Mouse (Mus musculus) left cerebral cortex, postnatal 25 days (tissue): ENCODE results near the gene Tgfb1i1. TPM values are rescaled to one million over a fixed set of nuclear protein-coding genes. Genes with fewer than 3 reads are reported as not detected.

Experiments
- microRNA-seq, 2 experiments: library from miRNA; unstranded; fragments of <30 nt; microRNA quantifications; one replicate each; pipeline ENCODE4 v1.2.0; 2022
- total RNA-seq, 2 experiments: library from RNA; stranded (reverse); gene quantifications; 2 replicates each; pipeline ENCODE4 v1.2.3; 2021

The Tgfb1i1 gene
- total RNA-seq, 2 experiments from 2014 or later = 18.6 to 22.6 TPM

Small RNA genes within 50 kb of the gene (microRNA-seq; reads per million reads assigned to microRNA genes)
- 2.0 to 3.0 reads per million in 2 experiments for gene Mir3103

Other genes with a start within 250 kb of the Tgfb1i1 start
- 1 to 10 TPM; 1.1 to 1.5 TPM for gene Trim72, start 242.9 kb upstream of the Tgfb1i1 start, total RNA-seq
- gene Itgam, start 184.2 kb upstream of the Tgfb1i1 start, total RNA-seq = 10 to 100 TPM; 10.8 to 11.2 TPM
- gene Gm49368, start 184.1 kb upstream of the Tgfb1i1 start, total RNA-seq = not detected
- gene Itgax, start 117.3 kb upstream of the Tgfb1i1 start, total RNA-seq = under 1 TPM in 1 of 2 experiments, not detected in 1; 0.23 TPM
- under 1 TPM in 1 of 2 experiments, not detected in 1; 0.62 TPM for gene Itgad, start 92.4 kb upstream of the Tgfb1i1 start, total RNA-seq
- 10 to 100 TPM in 1 of 2 experiments, 1 to 10 TPM in 1; 8.2 to 11.2 TPM for gene Cox6a2, start 40.4 kb upstream of the Tgfb1i1 start, total RNA-seq
- gene Armc5, start 9.5 kb upstream of the Tgfb1i1 start, total RNA-seq = 10 to 100 TPM; 13.0 to 13.4 TPM
- 1 to 10 TPM; 3.3 to 3.9 TPM for gene 9130023H24Rik, start 8.8 kb upstream of the Tgfb1i1 start, total RNA-seq
- gene Slc5a2, start 18.8 kb downstream of the Tgfb1i1 start, total RNA-seq = not detected
- 10 to 100 TPM; 20.8 to 26.7 TPM for gene BC017158, start 51.4 kb downstream of the Tgfb1i1 start, total RNA-seq
- 10 to 100 TPM; 45.2 to 55.3 TPM for gene Rgs10, start 171.9 kb downstream of the Tgfb1i1 start, total RNA-seq
- 100 to 1,000 TPM in 1 of 2 experiments, 10 to 100 TPM in 1; 89.6 to 102 TPM for gene Tial1, start 214.9 kb downstream of the Tgfb1i1 start, total RNA-seq